Mouse (Mus musculus) bone marrow, adult 2 months (tissue): ENCODE results near the gene Gm9903. TPM values are rescaled to one million over a fixed set of nuclear protein-coding genes. Genes with fewer than 3 reads are reported as not detected.

Source experiments
- H3K27ac ChIP-seq: fragments of 200-500 bp; 2 replicates; pipeline ENCODE4 v1.5.1; 2012; ENCODE audit warnings: low read depth, mild to moderate bottlenecking, control low read depth, inconsistent platforms, low read length; ENCODE audit not compliant: control insufficient read depth, poor library complexity, insufficient read depth
- H3K4me1 ChIP-seq: fragments of 200-500 bp; 2 replicates; pipeline ENCODE4 v1.6.1; 2011; ENCODE audit warnings: low read length; ENCODE audit not compliant: control insufficient read depth, insufficient read depth
- H3K4me3 ChIP-seq: fragments of 200-500 bp; replicated peaks from 2 replicates; pipeline ENCODE3; 2011; ENCODE audit warnings: mild to moderate bottlenecking, low read depth, low read length, control low read depth; ENCODE audit not compliant: control insufficient read depth
- CTCF ChIP-seq: fragments of 200-500 bp; IDR thresholded peaks from 2 replicates; pipeline ENCODE4 v1.5.1; 2011; ENCODE audit warnings: low read length, control low read depth; ENCODE audit not compliant: control insufficient read depth, insufficient read depth
- POLR2A ChIP-seq: fragments of 200-500 bp; IDR thresholded peaks from 2 replicates; pipeline ENCODE4 v1.6.1; 2011; ENCODE audit warnings: low read depth, mild to moderate bottlenecking, control low read depth, low read length, borderline replicate concordance; ENCODE audit not compliant: control insufficient read depth
- WGBS: fragments of 180-500 bp; shearing (Covaris S2); methylation state at CpG from one replicate; pipeline ENCODE4 v1.1.7; 2018; 5-methylcytosine and 5-hydroxymethylcytosine counted together
- polyA plus RNA-seq: library from polyadenylated mRNA; stranded (reverse); fragments of >200 nt; gene quantifications from 2 replicates; pipeline ENCODE4 v1.2.4, GENCODE M21; 2011; ENCODE audit warnings: low replicate concordance; ENCODE audit not compliant: missing spikeins, insufficient read depth, insufficient read length

The Gm9903 gene
- polyA plus RNA-seq, 1 experiment: not detected

GRCm38 (mm10) chr5:33632526-33632925 is 2.8 kb downstream of the Gm9903 start:
- Histone ChIP-seq H3K4me3 (no peak overlapping the region), H3K27ac (no peak overlapping the region), H3K4me1 (peaks cover 7% of the 10 kb centered on the region)
- TF ChIP-seq CTCF: no peak
- TF ChIP-seq POLR2A: no peak
- WGBS: 72% methylated on average over 1 of the region's 1 CpGs

- Histone ChIP-seq H3K4me1 (peaks cover 2% of the 10 kb centered on the region), H3K27ac (no peak overlapping the region), H3K4me3 (no peak overlapping the region)
- no peak for TF ChIP-seq CTCF
- no peak for TF ChIP-seq POLR2A
- WGBS: 70% methylated on average over 3 of the region's 3 CpGs
Measured at GRCm38 (mm10) chr5:33635361-33635760, 5.6 kb downstream of the Gm9903 start.

GRCm38 (mm10) chr5:33637606-33638350 is 8.1 kb downstream of the Gm9903 start:
- 81% methylated on average over 3 of the region's 3 CpGs for WGBS
- H3K4me3 ChIP-seq: no peak overlapping the region
- TF ChIP-seq POLR2A (no peak), CTCF (no peak)
- no peaks in the 10 kb centered on the region for H3K4me1 ChIP-seq
- no peak overlapping the region for H3K27ac ChIP-seq

- Histone ChIP-seq H3K4me3 (no peak overlapping the region), H3K27ac (peak overlapping the region; percentile 14; the same call in 1 of the 2 replicates), H3K4me1 (no peaks in the 10 kb centered on the region)
- no peak for TF ChIP-seq CTCF
- TF ChIP-seq POLR2A: no peak
- 75% methylated on average over 4 of the region's 4 CpGs for WGBS
Measured at GRCm38 (mm10) chr5:33638826-33639225, 9.1 kb downstream of the Gm9903 start.

- no peak overlapping the region for H3K4me3 ChIP-seq
- TF ChIP-seq CTCF: peak; percentile 45; the same call in 1 of the 2 replicates
- TF ChIP-seq POLR2A: no peak
- 37% methylated on average over 3 of the region's 3 CpGs for WGBS
- H3K27ac ChIP-seq: no peak overlapping the region
- H3K4me1 ChIP-seq: no peaks in the 10 kb centered on the region
Measured at GRCm38 (mm10) chr5:33640652-33641051, 10.9 kb downstream of the Gm9903 start.

- no peak for TF ChIP-seq CTCF
- no peak for TF ChIP-seq POLR2A
- Histone ChIP-seq H3K27ac (no peak overlapping the region; the same call in 1 of the 2 replicates), H3K4me3 (peak overlapping the region; percentile 96), H3K4me1 (peaks cover 3% of the 10 kb centered on the region; the same call in 1 of the 2 replicates)
- WGBS: 21% methylated on average over 2 of the region's 2 CpGs
Measured at GRCm38 (mm10) chr5:33651017-33651416, 21.3 kb downstream of the Gm9903 start.

- peak overlapping the region; percentile 98 for H3K27ac ChIP-seq
- H3K4me3 ChIP-seq: peak overlapping the region; percentile 96
- peaks cover 3% of the 10 kb centered on the region; the same call in 1 of the 2 replicates for H3K4me1 ChIP-seq
- 1% methylated on average over 11 of the region's 11 CpGs for WGBS
- TF ChIP-seq POLR2A: no peak
- no peak for TF ChIP-seq CTCF
Measured at GRCm38 (mm10) chr5:33651541-33651920, 21.8 kb downstream of the Gm9903 start.

- Histone ChIP-seq H3K4me3 (peak within 1 kb of the TSS; percentile 96), H3K27ac (peak within 1 kb of the TSS; percentile 98), H3K4me1 (peaks cover 3% of the 10 kb centered on the region; the same call in 1 of the 2 replicates)
- WGBS: under 1% methylated on average over 82 of the region's 82 CpGs
- TF ChIP-seq POLR2A: peak; percentile 99
- no peak for TF ChIP-seq CTCF
Measured at GRCm38 (mm10) chr5:33651921-33652782, 22.4 kb downstream of the Gm9903 start, which contains the start of gene Slbp. TSS of gene Slbp (minus strand) at chr5:33652574.
